Mouse (Mus musculus) lung, embryonic 14.5 days (tissue): ENCODE data around the gene Ugt1a6a. TPM values are rescaled to one million over a fixed set of nuclear protein-coding genes. Genes with fewer than 3 reads are reported as not detected.
A peak's percentile ranks its signal among the peaks of the same experiment; 100 is the strongest.
"Not testable (repeated sequence)": the region's sequence is repeated elsewhere in the genome, so short reads cannot be mapped to it uniquely, and the experiment has no call there.

Source experiments
- ATAC-seq: fragments of 200-750 bp; cut with Nextera tagmentation; 2 replicates; pipeline ENCODE4 v1.8.0; 2017; ENCODE audit warnings: mild to moderate bottlenecking, moderate TSS enrichment, moderate library complexity; ENCODE audit not compliant: insufficient read depth
- DNase-seq: peaks from one replicate; pipeline ENCODE4 v3.0.0-alpha.2; 2015
- H3K27ac ChIP-seq: fragments of 300-500 bp; sonication (generic); 2 replicates; pipeline ENCODE4 v1.5.1; 2014; ENCODE audit warnings: low read depth, mild to moderate bottlenecking, moderate library complexity
- H3K27me3 ChIP-seq: fragments of 300-500 bp; sonication (generic); 2 replicates; pipeline ENCODE4 v1.6.1; 2014; ENCODE audit warnings: low read length, control low read depth; ENCODE audit not compliant: insufficient read depth
- H3K36me3 ChIP-seq: fragments of 300-500 bp; sonication (generic); 2 replicates; pipeline ENCODE4 v1.6.1; 2014; ENCODE audit warnings: control low read depth; ENCODE audit not compliant: insufficient read depth
- H3K4me1 ChIP-seq: fragments of 300-500 bp; sonication (generic); 2 replicates; pipeline ENCODE4 v1.6.1; 2014; ENCODE audit warnings: antibody characterized with exemption, control low read depth; ENCODE audit not compliant: insufficient read depth
- H3K4me2 ChIP-seq: fragments of 300-500 bp; sonication (generic); 2 replicates; pipeline ENCODE4 v1.6.1; 2014; ENCODE audit warnings: mild to moderate bottlenecking
- H3K4me3 ChIP-seq: fragments of 300-500 bp; sonication (generic); 2 replicates; pipeline ENCODE4 v1.5.1; 2014; ENCODE audit warnings: low read depth, low read length
- H3K9ac ChIP-seq: fragments of 300-500 bp; sonication (generic); 2 replicates; pipeline ENCODE4 v1.6.1; 2014
- H3K9me3 ChIP-seq: fragments of 300-500 bp; sonication (generic); 2 replicates; pipeline ENCODE4 v1.6.1; 2016; ENCODE audit warnings: low read depth, low read length, control low read depth
- CTCF ChIP-seq: IDR thresholded peaks from 2 replicates; pipeline ENCODE4 v1.5.1; 2016; ENCODE audit warnings: antibody characterized with exemption, low read depth
- WGBS: fragments of 180-500 bp; shearing (Covaris S2); extraction: QIAGEN DNeasy Blood & Tissue Kit; methylation state at CpG from one replicate; pipeline ENCODE4 v1.1.7; 2014; 5-methylcytosine and 5-hydroxymethylcytosine counted together
- polyA plus RNA-seq: library from polyadenylated mRNA; unstranded; fragments of >200 nt; fragmentation: Nextera tagmentation; extraction: Ambion mirVana; gene quantifications from 2 replicates; pipeline ENCODE4 v1.2.1, GENCODE M21; 2014

The Ugt1a6a gene
- polyA plus RNA-seq, 1 experiment from 2014 or later: 0.96 TPM

GRCm38 (mm10) chr1:88104667-88105430, 29.8 kb upstream of the Ugt1a6a start:
- no peaks in the 10 kb centered on the region for H3K27me3 ChIP-seq

GRCm38 (mm10) chr1:88105656-88106055, 29.0 kb upstream of the Ugt1a6a start:
- no peak for TF ChIP-seq CTCF
- H3K9me3 ChIP-seq: no peaks in the 10 kb centered on the region
- WGBS: 49% methylated on average over 2 of the region's 2 CpGs
- H3K27ac ChIP-seq: no peak overlapping the region
- no peaks in the 10 kb centered on the region for H3K36me3 ChIP-seq
- H3K4me1 ChIP-seq: no peaks in the 10 kb centered on the region
- ATAC-seq (no peak), DNase-seq (no peak)
- no peak overlapping the region for H3K9ac ChIP-seq
- H3K4me2 ChIP-seq: no peak overlapping the region
- no peak overlapping the region for H3K4me3 ChIP-seq
- H3K27me3 ChIP-seq: no peaks in the 10 kb centered on the region

More at GRCm38 (mm10) chr1:88104667-88105430, 29.8 kb upstream of the Ugt1a6a start:
- no peak overlapping the region for H3K4me3 ChIP-seq
- H3K27ac ChIP-seq: no peak overlapping the region
- H3K9me3 ChIP-seq: no peaks in the 10 kb centered on the region
- no peaks in the 10 kb centered on the region for H3K4me1 ChIP-seq
- DNase-seq: no peak
- WGBS: 87% methylated on average over 1 of the region's 1 CpGs
- no peaks in the 10 kb centered on the region for H3K36me3 ChIP-seq
- no peak for ATAC-seq
- no peak overlapping the region for H3K9ac ChIP-seq
- TF ChIP-seq CTCF: no peak
- H3K4me2 ChIP-seq: no peak overlapping the region

GRCm38 (mm10) chr1:88109027-88109557, 25.5 kb upstream of the Ugt1a6a start:
- peak; percentile 60; the same call in 1 of the 2 replicates for ATAC-seq
- not testable (repeated sequence) for H3K4me2 ChIP-seq, H3K36me3 ChIP-seq, H3K27ac ChIP-seq, H3K27me3 ChIP-seq, DNase-seq, H3K4me3 ChIP-seq, H3K9me3 ChIP-seq, H3K4me1 ChIP-seq, H3K9ac ChIP-seq
- WGBS: 52% methylated on average over 2 of the region's 2 CpGs

GRCm38 (mm10) chr1:88109604-88110003, 25.0 kb upstream of the Ugt1a6a start:
- ATAC-seq, H3K9me3 ChIP-seq: not testable (repeated sequence)

GRCm38 (mm10) chr1:88112769-88113168, 21.8 kb upstream of the Ugt1a6a start:
- not testable (repeated sequence) for H3K36me3 ChIP-seq, H3K9ac ChIP-seq, DNase-seq, H3K27me3 ChIP-seq, H3K27ac ChIP-seq, H3K9me3 ChIP-seq, H3K4me1 ChIP-seq, H3K4me3 ChIP-seq, ATAC-seq, H3K4me2 ChIP-seq
- WGBS: 93% methylated on average over 6 of the region's 6 CpGs

More at GRCm38 (mm10) chr1:88109604-88110003, 25.0 kb upstream of the Ugt1a6a start:
- 56% methylated on average over 2 of the region's 2 CpGs for WGBS
- H3K4me3 ChIP-seq, H3K27me3 ChIP-seq, H3K27ac ChIP-seq, H3K4me2 ChIP-seq, H3K9ac ChIP-seq, H3K36me3 ChIP-seq, H3K4me1 ChIP-seq, DNase-seq: not testable (repeated sequence)

GRCm38 (mm10) chr1:88120550-88120949, 14.1 kb upstream of the Ugt1a6a start:
- H3K9ac ChIP-seq, H3K9me3 ChIP-seq, DNase-seq, H3K27ac ChIP-seq, H3K4me2 ChIP-seq, H3K4me1 ChIP-seq, H3K27me3 ChIP-seq, H3K36me3 ChIP-seq, H3K4me3 ChIP-seq: not testable (repeated sequence)
- 13% methylated on average over 4 of the region's 4 CpGs for WGBS
- peak; percentile 53 for TF ChIP-seq CTCF
- ATAC-seq: peak; percentile 35; the same call in 1 of the 2 replicates

GRCm38 (mm10) chr1:88121521-88121920, 13.1 kb upstream of the Ugt1a6a start:
- H3K9me3 ChIP-seq, H3K27me3 ChIP-seq, ATAC-seq, H3K4me1 ChIP-seq, H3K4me2 ChIP-seq, H3K4me3 ChIP-seq, H3K36me3 ChIP-seq, H3K9ac ChIP-seq, H3K27ac ChIP-seq: not testable (repeated sequence)
- peak; percentile 27 for DNase-seq
- WGBS: no CpG with 5 or more reads among the region's 1 CpGs
- TF ChIP-seq CTCF: peak; percentile 36

GRCm38 (mm10) chr1:88125827-88126360, 8.7 kb upstream of the Ugt1a6a start:
- H3K4me3 ChIP-seq, H3K27ac ChIP-seq, DNase-seq, H3K36me3 ChIP-seq, H3K4me2 ChIP-seq, ATAC-seq, H3K9me3 ChIP-seq, H3K9ac ChIP-seq, H3K4me1 ChIP-seq, H3K27me3 ChIP-seq: not testable (repeated sequence)
- WGBS: 80% methylated on average over 3 of the region's 4 CpGs

GRCm38 (mm10) chr1:88129091-88129490, 5.5 kb upstream of the Ugt1a6a start:
- not testable (repeated sequence) for H3K9me3 ChIP-seq
- 71% methylated on average over 2 of the region's 2 CpGs for WGBS

GRCm38 (mm10) chr1:88130223-88130622, 4.4 kb upstream of the Ugt1a6a start:
- H3K4me3 ChIP-seq, H3K4me2 ChIP-seq, H3K9me3 ChIP-seq, ATAC-seq, H3K9ac ChIP-seq, H3K27me3 ChIP-seq, H3K4me1 ChIP-seq, H3K27ac ChIP-seq, H3K36me3 ChIP-seq, DNase-seq: not testable (repeated sequence)
- 79% methylated on average over 1 of the region's 1 CpGs for WGBS

More at GRCm38 (mm10) chr1:88129091-88129490, 5.5 kb upstream of the Ugt1a6a start:
- H3K9ac ChIP-seq, H3K4me1 ChIP-seq, DNase-seq, ATAC-seq, H3K4me2 ChIP-seq, H3K27ac ChIP-seq, H3K27me3 ChIP-seq, H3K4me3 ChIP-seq, H3K36me3 ChIP-seq: not testable (repeated sequence)
